ENCODE assay signal across 14 mouse cellular contexts in genomic region chr2:12154676-12155075, GRCm38 (mm10).
DNase-seq lines count a peak whose midpoint lies in the region; ATAC-seq and TF ChIP-seq lines count a peak whose summit lies in the region.
"Had no signal": no experiment of that assay in that cellular context is flagged by ENCODE, and none has a peak within 500 bp of the region (broad histone marks: within the 10 kb centered on the region; RNA-seq: fewer than 3 reads in every experiment).

No protein-coding gene starts in this region.

- no peaks in the 10 kb centered on the region for H3K9me3 ChIP-seq in limb, embryonic 11.5 days (ENCODE audit: control insufficient read depth, low read length)
- no peaks in the 10 kb centered on the region for H3K9me3 ChIP-seq in limb, embryonic 10.5 days (replicated peaks)
- H3K9me3 ChIP-seq in forebrain, embryonic 16.5 days (ENCODE audit: control insufficient read depth, low read length): no peaks in the 10 kb centered on the region
- no peaks in the 10 kb centered on the region for H3K9me3 ChIP-seq in stomach, embryonic 15.5 days
- H3K9me3 ChIP-seq in midbrain, embryonic 15.5 days: no peaks in the 10 kb centered on the region
- H3K9me3 ChIP-seq: heart, embryonic 15.5 days; liver, embryonic 13.5 days had no signal

- H3K4me2 ChIP-seq in limb, embryonic 11.5 days (ENCODE audit: low read depth, severe bottlenecking): no peak overlapping the region
- no peak overlapping the region for H3K4me2 ChIP-seq in forebrain, embryonic 16.5 days (ENCODE audit: low read length)
- H3K4me2 ChIP-seq in stomach, embryonic 15.5 days: no peak overlapping the region
- no peak overlapping the region for H3K4me2 ChIP-seq in midbrain, embryonic 15.5 days
- H3K4me2 ChIP-seq: heart, embryonic 15.5 days; liver, embryonic 13.5 days had no signal

- ATAC-seq in limb, embryonic 11.5 days (ENCODE audit: insufficient number of reproducible peaks, low FRiP score, low TSS enrichment, low read depth): no peak
- ATAC-seq in forebrain, embryonic 16.5 days: peak; percentile 69
- ATAC-seq in stomach, embryonic 15.5 days (ENCODE audit: insufficient read depth, low FRiP score, low read depth): peak; percentile 59; the same call in 1 of the 2 replicates
- no peak for ATAC-seq in midbrain, embryonic 15.5 days (replicated peaks)
- ATAC-seq: inflammation-experienced regulatory T-cells, adult 6 months; midbrain, embryonic 16.5 days had no signal

- no peak overlapping the region for H3K4me3 ChIP-seq in limb, embryonic 11.5 days (ENCODE audit: low read depth, low read length)
- no peak overlapping the region for H3K4me3 ChIP-seq in limb, embryonic 10.5 days
- no peak overlapping the region for H3K4me3 ChIP-seq in forebrain, embryonic 16.5 days (replicated peaks; ENCODE audit: low read length)
- no peak overlapping the region for H3K4me3 ChIP-seq in stomach, embryonic 15.5 days (replicated peaks)
- no peak overlapping the region for H3K4me3 ChIP-seq in midbrain, embryonic 15.5 days
- H3K4me3 ChIP-seq in gastrocnemius, adult 2 months: no peak overlapping the region
- H3K4me3 ChIP-seq: heart, embryonic 15.5 days; liver, embryonic 13.5 days had no signal

- H3K27me3 ChIP-seq in limb, embryonic 11.5 days (ENCODE audit: control insufficient read depth, insufficient read depth, low read length): no peaks in the 10 kb centered on the region
- no peaks in the 10 kb centered on the region for H3K27me3 ChIP-seq in limb, embryonic 10.5 days (ENCODE audit: low read depth, poor library complexity, severe bottlenecking)
- H3K27me3 ChIP-seq in forebrain, embryonic 16.5 days (replicated peaks; ENCODE audit: control insufficient read depth, insufficient read depth, low read length): no peaks in the 10 kb centered on the region
- no peaks in the 10 kb centered on the region for H3K27me3 ChIP-seq in stomach, embryonic 15.5 days (replicated peaks)
- no peaks in the 10 kb centered on the region for H3K27me3 ChIP-seq in midbrain, embryonic 15.5 days (replicated peaks)
- H3K27me3 ChIP-seq: heart, embryonic 15.5 days; liver, embryonic 13.5 days had no signal

- H3K4me1 ChIP-seq in limb, embryonic 11.5 days (ENCODE audit: control insufficient read depth, insufficient read depth, low read length): no peaks in the 10 kb centered on the region
- H3K4me1 ChIP-seq in limb, embryonic 10.5 days: peaks cover 5% of the 10 kb centered on the region; the same call in 1 of the 2 replicates
- no peaks in the 10 kb centered on the region; the same call in 1 of the 2 replicates for H3K4me1 ChIP-seq in forebrain, embryonic 16.5 days (replicated peaks; ENCODE audit: control insufficient read depth, insufficient read depth, low read length)
- peaks cover 9% of the 10 kb centered on the region; the same call in 1 of the 2 replicates for H3K4me1 ChIP-seq in stomach, embryonic 15.5 days
- no peaks in the 10 kb centered on the region for H3K4me1 ChIP-seq in midbrain, embryonic 15.5 days
- H3K4me1 ChIP-seq: liver, embryonic 13.5 days had no signal

- H3K36me3 ChIP-seq in limb, embryonic 11.5 days (ENCODE audit: control insufficient read depth, insufficient read depth, low read length): no peaks in the 10 kb centered on the region
- H3K36me3 ChIP-seq in limb, embryonic 10.5 days: 0 out of 2 replicates have a peak, but pooled peaks cover 3% of the 10 kb centered on the region
- H3K36me3 ChIP-seq in forebrain, embryonic 16.5 days (ENCODE audit: control insufficient read depth, insufficient read depth): no peaks in the 10 kb centered on the region
- H3K36me3 ChIP-seq in stomach, embryonic 15.5 days: no peaks in the 10 kb centered on the region
- H3K36me3 ChIP-seq in midbrain, embryonic 15.5 days (replicated peaks): no peaks in the 10 kb centered on the region
- H3K36me3 ChIP-seq: heart, embryonic 15.5 days; liver, embryonic 13.5 days had no signal

- peak; percentile 14 to 38 for DNase-seq in frontal cortex, adult 2 months (ENCODE audit: extremely low spot score in 1 of 2, low spot score in 1 of 2)
- DNase-seq in frontal cortex, postnatal 25 days (ENCODE audit: low spot score in 2 of 2): no peak
- peak; percentile 10 for DNase-seq in limb, embryonic 11.5 days (ENCODE audit: low spot score)
- no peak for DNase-seq in limb, embryonic 10.5 days (ENCODE audit: low spot score)
- no peak for DNase-seq in gastrocnemius, adult 2 months
- DNase-seq: adrenal gland, adult 8-10 months; embryo, embryonic 11 days; liver, embryonic 13.5 days had no signal

- TF ChIP-seq CTCF in gastrocnemius, adult 2 months (IDR thresholded peaks at IDR 0.05): no peak

- 89% methylated on average over 6 of the region's 6 CpGs for WGBS in limb, embryonic 11.5 days
- 89% methylated on average over 6 of the region's 6 CpGs for WGBS in limb, embryonic 10.5 days
- WGBS in forebrain, embryonic 16.5 days: 66% methylated on average over 6 of the region's 6 CpGs
- WGBS in stomach, embryonic 15.5 days: 54% methylated on average over 6 of the region's 6 CpGs
- WGBS in midbrain, embryonic 15.5 days: 90% methylated on average over 6 of the region's 6 CpGs

- no peak overlapping the region for H3K27ac ChIP-seq in limb, embryonic 11.5 days (replicated peaks; ENCODE audit: low read depth, low read length)
- H3K27ac ChIP-seq in limb, embryonic 10.5 days: no peak overlapping the region
- no peak overlapping the region for H3K27ac ChIP-seq in forebrain, embryonic 16.5 days (ENCODE audit: low read length)
- peak overlapping the region; percentile 64 for H3K27ac ChIP-seq in stomach, embryonic 15.5 days
- H3K27ac ChIP-seq in midbrain, embryonic 15.5 days: no peak overlapping the region
- no peak overlapping the region for H3K27ac ChIP-seq in gastrocnemius, adult 2 months
- H3K27ac ChIP-seq: heart, embryonic 15.5 days; liver, embryonic 13.5 days had no signal

- intact Hi-C loops in gastrocnemius, adult 2 months (cut with DNase I): loop anchor here (5.0 kb wide), 1 partner anchor 148 kb away; the partner anchor contains the start of gene Itga8

- no peak overlapping the region for H3K9ac ChIP-seq in limb, embryonic 11.5 days (ENCODE audit: low read length)
- H3K9ac ChIP-seq in forebrain, embryonic 16.5 days (replicated peaks; ENCODE audit: low read depth, low read length): no peak overlapping the region
- H3K9ac ChIP-seq in stomach, embryonic 15.5 days: no peak overlapping the region
- no peak overlapping the region for H3K9ac ChIP-seq in midbrain, embryonic 15.5 days
- H3K9ac ChIP-seq: heart, embryonic 15.5 days; liver, embryonic 13.5 days had no signal

Comparison
In these comparisons a context has a peak if more than half of its experiments do, and no peak if none do; other contexts are left out.
1. DNase-seq: peak in frontal cortex, adult 2 months (2 of 2) and limb, embryonic 11.5 days (single experiment); none in frontal cortex, postnatal 25 days (0 of 2), limb, embryonic 10.5 days (single experiment) and gastrocnemius, adult 2 months (single experiment).
2. ATAC-seq: peak in forebrain, embryonic 16.5 days (single experiment) and stomach, embryonic 15.5 days (single experiment); none in limb, embryonic 11.5 days (single experiment) and midbrain, embryonic 15.5 days (single experiment).